Mouse (Mus musculus) forebrain, embryonic 14.5 days (tissue): ENCODE measurements at regions not wholly inside any gene's neighbourhood (a gene's known extent, or its start where the extent isn't known, plus 50 kb on each side); places are given as distances from the start of the nearest gene placed in this dataset.

ENCODE experiments used
- ATAC-seq: fragments of 200-750 bp; cut with Nextera tagmentation; 2 replicates; pipeline ENCODE4 v1.8.0; 2017; ENCODE audit warnings: mild to moderate bottlenecking, moderate library complexity
- DNase-seq: peaks from one replicate; pipeline ENCODE4 v3.0.0-alpha.2; 2015; ENCODE audit warnings: low spot score
- H3K27ac ChIP-seq: fragments of 300-500 bp; sonication (generic); 2 replicates; pipeline ENCODE4 v1.5.1; 2014; ENCODE audit warnings: low read depth, mild to moderate bottlenecking, control low read depth, low read length, moderate library complexity
- H3K27me3 ChIP-seq: fragments of 300-500 bp; sonication (generic); replicated peaks from 2 replicates; pipeline ENCODE4 v1.6.1; 2014; ENCODE audit warnings: low read length, control low read depth, mixed read lengths; ENCODE audit not compliant: control insufficient read depth, insufficient read depth
- H3K36me3 ChIP-seq: fragments of 300-500 bp; sonication (generic); 2 replicates; pipeline ENCODE4 v1.6.1; 2014; ENCODE audit warnings: low read length, control low read depth; ENCODE audit not compliant: control insufficient read depth, insufficient read depth
- H3K4me1 ChIP-seq: fragments of 300-500 bp; sonication (generic); 2 replicates; pipeline ENCODE4 v1.6.1; 2014; ENCODE audit warnings: antibody characterized with exemption, low read length, control low read depth; ENCODE audit not compliant: control insufficient read depth, insufficient read depth
- H3K4me2 ChIP-seq: fragments of 300-500 bp; sonication (generic); 2 replicates; pipeline ENCODE4 v1.6.1; 2014; ENCODE audit warnings: mild to moderate bottlenecking, control low read depth, low read length
- H3K4me3 ChIP-seq: fragments of 300-500 bp; sonication (generic); 2 replicates; pipeline ENCODE4 v1.5.1; 2014; ENCODE audit warnings: low read depth, low read length, control low read depth
- H3K9ac ChIP-seq: fragments of 300-500 bp; sonication (generic); 2 replicates; pipeline ENCODE4 v1.6.1; 2014; ENCODE audit warnings: mild to moderate bottlenecking, low read length, control low read depth, moderate library complexity
- H3K9me3 ChIP-seq: fragments of 300-500 bp; sonication (generic); replicated peaks from 2 replicates; pipeline ENCODE4 v1.6.1; 2016; ENCODE audit warnings: low read length, control low read depth, mixed read lengths; ENCODE audit not compliant: control insufficient read depth
- WGBS: fragments of 180-500 bp; shearing (Covaris S2); extraction: QIAGEN DNeasy Blood & Tissue Kit; methylation state at CpG from one replicate; pipeline ENCODE4 v1.1.7; 2014; 5-methylcytosine and 5-hydroxymethylcytosine counted together

GRCm38 (mm10) chr8:30439423-30439822 is 2989.1 kb upstream of the 5930422O12Rik start:
- Histone ChIP-seq H3K4me2 (no peak overlapping the region), H3K9ac (no peak overlapping the region), H3K4me3 (no peak overlapping the region), H3K4me1 (no peaks in the 10 kb centered on the region), H3K36me3 (no peaks in the 10 kb centered on the region), H3K27ac (no peak overlapping the region), H3K9me3 (no peaks in the 10 kb centered on the region), H3K27me3 (no peaks in the 10 kb centered on the region)
- WGBS, result 30% methylated on average over 2 of the region's 2 CpGs
- peak; percentile 51 for DNase-seq
- peak; percentile 55; the same call in 1 of the 2 replicates for ATAC-seq

- DNase-seq (peak; percentile 4), ATAC-seq (no peak)
- no peak overlapping the region for H3K9ac ChIP-seq
- H3K27me3 ChIP-seq, result no peaks in the 10 kb centered on the region
- H3K4me3 ChIP-seq, result no peak overlapping the region
- WGBS, result 81% methylated on average over 1 of the region's 1 CpGs
- H3K36me3 ChIP-seq, result no peaks in the 10 kb centered on the region
- H3K4me1 ChIP-seq, result no peaks in the 10 kb centered on the region
- H3K4me2 ChIP-seq, result no peak overlapping the region
- no peak overlapping the region for H3K27ac ChIP-seq
- no peaks in the 10 kb centered on the region for H3K9me3 ChIP-seq
These were observed 2986.7 kb upstream of the 5930422O12Rik start for GRCm38 (mm10) chr8:30441821-30442220.

DNA sequence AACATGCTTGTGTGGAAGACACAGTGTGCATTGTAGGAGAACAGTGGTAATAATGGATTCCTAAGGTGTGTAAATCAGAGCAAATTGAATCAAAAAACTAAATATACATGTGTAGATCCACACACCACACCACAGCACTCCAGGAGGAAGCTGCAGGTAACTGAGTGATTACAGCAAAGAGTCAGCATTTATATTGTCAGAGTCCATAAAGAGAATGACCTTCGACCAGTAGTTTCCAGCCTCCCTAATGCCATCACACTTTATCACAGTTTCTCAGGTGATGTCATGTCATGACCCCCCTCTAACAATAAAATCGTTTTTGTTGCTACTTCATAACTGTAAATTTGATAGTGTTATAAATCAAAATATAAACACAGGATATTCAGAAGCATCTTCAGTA is 2984.6 kb upstream of the 5930422O12Rik start:
- ATAC-seq (no peak), DNase-seq (no peak)
- H3K9me3 ChIP-seq, result no peaks in the 10 kb centered on the region
- no peak overlapping the region for H3K4me2 ChIP-seq
- H3K36me3 ChIP-seq, result no peaks in the 10 kb centered on the region
- WGBS, result 81% methylated on average over 2 of the region's 2 CpGs
- no peaks in the 10 kb centered on the region for H3K4me1 ChIP-seq
- no peak overlapping the region for H3K9ac ChIP-seq
- H3K4me3 ChIP-seq, result no peak overlapping the region
- no peak overlapping the region for H3K27ac ChIP-seq
- H3K27me3 ChIP-seq, result no peaks in the 10 kb centered on the region

GRCm38 (mm10) chr8:30444274-30444673 is 2984.2 kb upstream of the 5930422O12Rik start:
- H3K27ac ChIP-seq, result no peak overlapping the region
- H3K4me3 ChIP-seq, result no peak overlapping the region
- no peak overlapping the region for H3K9ac ChIP-seq
- ATAC-seq (no peak), DNase-seq (no peak)
- no peaks in the 10 kb centered on the region for H3K27me3 ChIP-seq
- H3K9me3 ChIP-seq, result no peaks in the 10 kb centered on the region
- WGBS, result 90% methylated on average over 4 of the region's 4 CpGs
- H3K36me3 ChIP-seq, result no peaks in the 10 kb centered on the region
- no peak overlapping the region for H3K4me2 ChIP-seq
- no peaks in the 10 kb centered on the region for H3K4me1 ChIP-seq

DNA sequence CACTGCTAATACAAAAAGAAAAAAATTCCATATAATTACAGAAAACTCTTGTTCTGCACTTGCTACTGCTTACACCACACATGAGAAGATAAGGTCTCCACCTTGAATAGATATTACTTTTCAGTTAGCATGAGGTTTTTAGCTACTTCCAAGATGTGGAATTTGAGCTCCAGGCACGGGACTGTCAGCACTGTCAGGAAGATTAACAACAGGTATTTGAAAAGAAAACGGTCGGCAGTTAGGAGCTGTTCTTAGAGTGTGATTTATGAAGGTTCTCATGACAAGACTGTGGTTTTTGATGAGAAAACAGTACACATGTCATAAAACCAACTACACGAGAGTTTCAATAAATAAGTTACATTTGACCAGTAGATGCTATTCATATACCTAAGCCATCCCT is 2970.4 kb upstream of the 5930422O12Rik start:
- H3K9me3 ChIP-seq, result no peaks in the 10 kb centered on the region
- H3K4me2 ChIP-seq, result no peak overlapping the region
- no peaks in the 10 kb centered on the region for H3K4me1 ChIP-seq
- H3K27ac ChIP-seq, result no peak overlapping the region
- no peak overlapping the region for H3K4me3 ChIP-seq
- 85% methylated on average over 4 of the region's 4 CpGs for WGBS
- DNase-seq (no peak), ATAC-seq (no peak)
- no peaks in the 10 kb centered on the region for H3K36me3 ChIP-seq
- H3K27me3 ChIP-seq, result no peaks in the 10 kb centered on the region
- H3K9ac ChIP-seq, result no peak overlapping the region

GRCm38 (mm10) chr8:30482956-30483355 is 2945.6 kb upstream of the 5930422O12Rik start:
- peak; percentile 42 for DNase-seq
- no peak overlapping the region for H3K4me3 ChIP-seq
- H3K4me1 ChIP-seq, result 0 out of 2 replicates have a peak, but pooled peaks cover 3% of the 10 kb centered on the region
- H3K9ac ChIP-seq, result no peak overlapping the region
- H3K27me3 ChIP-seq, result no peaks in the 10 kb centered on the region
- WGBS, result 26% methylated on average over 3 of the region's 3 CpGs
- H3K4me2 ChIP-seq, result no peak overlapping the region
- no peak for ATAC-seq
- H3K27ac ChIP-seq, result no peak overlapping the region
- H3K9me3 ChIP-seq, result no peaks in the 10 kb centered on the region
- H3K36me3 ChIP-seq, result no peaks in the 10 kb centered on the region

GRCm38 (mm10) chr8:30494851-30495355 is 2933.6 kb upstream of the 5930422O12Rik start:
- ATAC-seq, result no peak
- no peak overlapping the region for H3K4me2 ChIP-seq
- WGBS, result 66% methylated on average over 6 of the region's 6 CpGs

DNA sequence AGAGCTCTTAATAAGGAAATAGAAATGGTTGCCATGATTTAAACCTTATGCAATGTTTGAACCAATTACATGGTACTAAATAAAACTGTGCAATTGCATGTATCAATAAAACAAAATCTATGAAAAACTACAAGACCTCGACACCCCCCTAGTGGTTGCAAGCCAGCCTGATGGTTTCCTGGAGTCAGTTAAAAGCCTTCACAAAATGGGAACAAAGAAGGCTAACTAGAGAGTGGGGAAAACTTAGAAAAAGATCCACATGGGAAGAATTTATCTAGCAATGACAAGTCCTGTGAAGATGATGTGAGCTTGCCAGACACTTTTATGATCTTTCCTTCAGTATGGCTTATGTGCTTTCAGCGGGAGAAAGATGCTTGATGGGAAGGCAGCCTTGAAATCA is 2926.3 kb upstream of the 5930422O12Rik start:
- no peak overlapping the region for H3K4me3 ChIP-seq
- H3K9ac ChIP-seq, result no peak overlapping the region
- H3K4me2 ChIP-seq, result no peak overlapping the region
- DNase-seq, result no peak
- H3K27ac ChIP-seq, result no peak overlapping the region
- H3K9me3 ChIP-seq, result no peaks in the 10 kb centered on the region
- no peaks in the 10 kb centered on the region for H3K4me1 ChIP-seq
- no peaks in the 10 kb centered on the region for H3K36me3 ChIP-seq
- H3K27me3 ChIP-seq, result no peaks in the 10 kb centered on the region
- ATAC-seq, result no peak
- WGBS, result 69% methylated on average over 2 of the region's 2 CpGs

More at GRCm38 (mm10) chr8:30494851-30495355, 2933.6 kb upstream of the 5930422O12Rik start:
- no peak overlapping the region for H3K9ac ChIP-seq
- no peaks in the 10 kb centered on the region for H3K9me3 ChIP-seq
- no peaks in the 10 kb centered on the region for H3K4me1 ChIP-seq
- H3K27ac ChIP-seq, result no peak overlapping the region
- no peaks in the 10 kb centered on the region for H3K27me3 ChIP-seq
- H3K36me3 ChIP-seq, result no peaks in the 10 kb centered on the region
- H3K4me3 ChIP-seq, result no peak overlapping the region
- no peak for DNase-seq

DNA sequence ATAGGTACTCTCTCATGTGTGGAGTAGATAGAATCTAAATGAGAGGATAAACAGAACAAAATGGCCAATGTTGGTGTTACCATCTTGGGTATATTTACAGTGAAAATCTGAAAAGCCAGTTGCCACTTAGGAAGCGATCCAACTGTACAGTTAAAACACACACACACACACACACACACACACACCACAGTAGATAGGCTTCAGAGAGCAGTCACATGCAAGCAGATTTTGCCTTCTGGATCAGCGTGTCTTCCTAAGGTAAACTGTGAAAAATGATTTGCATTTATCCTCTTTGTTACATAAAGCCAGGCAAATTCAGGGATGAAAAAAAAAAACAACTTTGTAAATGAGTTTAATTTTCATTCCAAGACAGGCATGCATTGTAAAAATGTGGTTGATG is 2917.2 kb upstream of the 5930422O12Rik start:
- DNase-seq, result peak; percentile 79
- no peak overlapping the region for H3K4me3 ChIP-seq

More for the DNA sequence above, 2917.2 kb upstream of the 5930422O12Rik start:
- H3K4me1 ChIP-seq, result no peaks in the 10 kb centered on the region
- H3K4me2 ChIP-seq, result no peak overlapping the region
- 86% methylated on average over 2 of the region's 2 CpGs for WGBS
- H3K27me3 ChIP-seq, result no peaks in the 10 kb centered on the region
- no peak overlapping the region for H3K27ac ChIP-seq
- ATAC-seq, result peak; percentile 78; the same call in 1 of the 2 replicates
- no peak overlapping the region for H3K9ac ChIP-seq
- no peaks in the 10 kb centered on the region for H3K36me3 ChIP-seq
- no peaks in the 10 kb centered on the region for H3K9me3 ChIP-seq
